Mouse (Mus musculus) gastrocnemius, adult 8-10 months (tissue): Measurements from ENCODE around the gene Irf3. TPM values are rescaled to one million over a fixed set of nuclear protein-coding genes. Genes with fewer than 3 reads are reported as not detected.

Experiments used
- DNase-seq, 2 experiments: peaks; one replicate each; pipeline ENCODE4 v3.0.0; 2022; ENCODE audit warnings: low spot score in 2 of 2
- microRNA-seq: library from miRNA; unstranded; fragments of <30 nt; microRNA quantifications from one replicate; pipeline ENCODE4 v1.2.0, GENCODE M21; 2022
- total RNA-seq, 4 experiments: library from RNA; stranded (reverse); gene quantifications; 2 replicates each; pipeline ENCODE4 v1.2.4; 2022

The Irf3 gene
- total RNA-seq, 4 experiments from 2014 or later, result 13.5 to 22.2 (median 17.9) TPM

GRCm38 (mm10) chr7:45029995-45030394 is 32.5 kb downstream of the Irf3 start:
- no peak for DNase-seq

GRCm38 (mm10) chr7:45030857-45031256 is 33.4 kb downstream of the Irf3 start:
- no peak for DNase-seq

GRCm38 (mm10) chr7:45033722-45034359 is 36.4 kb downstream of the Irf3 start:
- no peak for DNase-seq

GRCm38 (mm10) chr7:45035631-45036030 is 38.2 kb downstream of the Irf3 start:
- DNase-seq, result no peak

GRCm38 (mm10) chr7:45036702-45037101 is 39.3 kb downstream of the Irf3 start:
- no peak for DNase-seq

- no peak for DNase-seq
Observed at GRCm38 (mm10) chr7:45037720-45038361, 40.4 kb downstream of the Irf3 start.

- no peak for DNase-seq
Observed at GRCm38 (mm10) chr7:45038411-45038810, 41.0 kb downstream of the Irf3 start.

- DNase-seq, result peak; percentile 72 to 82
Observed at GRCm38 (mm10) chr7:45040851-45041250, 43.4 kb downstream of the Irf3 start.

- DNase-seq, result no peak
Observed at GRCm38 (mm10) chr7:45043307-45043706, 45.9 kb downstream of the Irf3 start.

- no peak for DNase-seq
Observed at GRCm38 (mm10) chr7:45045741-45046140, 48.3 kb downstream of the Irf3 start.

GRCm38 (mm10) chr7:45046853-45047350 is 49.5 kb downstream of the Irf3 start:
- no peak for DNase-seq

- DNase-seq, result no peak
Observed at GRCm38 (mm10) chr7:45047491-45047890, 50.0 kb downstream of the Irf3 start.

GRCm38 (mm10) chr7:45048001-45048890 is 50.8 kb downstream of the Irf3 start:
- DNase-seq, result no peak

GRCm38 (mm10) chr7:45048923-45049657 is 51.6 kb downstream of the Irf3 start:
- DNase-seq, result no peak

GRCm38 (mm10) chr7:45050945-45051600 is 53.6 kb downstream of the Irf3 start:
- DNase-seq, result peak; percentile 43 to 60

GRCm38 (mm10) chr7:45051601-45051974 is 54.1 kb downstream of the Irf3 start:
- DNase-seq, result no peak

Small RNA genes within 50 kb of the gene (microRNA-seq; reads per million reads assigned to microRNA genes)
- not detected for gene Mir7054

Other genes starting within 250 kb of the Irf3 start
- gene Vrk3, start 249.2 kb upstream of the Irf3 start, total RNA-seq, result 10 to 100 TPM; 19.9 to 23.5 (median 21.6) TPM
- gene Zfp473, start 246.6 kb upstream of the Irf3 start, total RNA-seq, result under 1 TPM in 1 of 4 experiments, not detected in 3; 0.13 TPM
- 10 to 100 TPM; 18.8 to 25.8 (median 22.7) TPM for gene Nup62, start 181.6 kb upstream of the Irf3 start, total RNA-seq
- gene Il4i1, start 181.3 kb upstream of the Irf3 start, total RNA-seq, result 1 to 10 TPM; 1.8 to 4.4 (median 2.6) TPM
- 10 to 100 TPM; 71.2 to 97.1 (median 77.4) TPM for gene Atf5, start 181.0 kb upstream of the Irf3 start, total RNA-seq
- 100 to 1,000 TPM; 139 to 158 (median 141) TPM for gene Akt1s1, start 148.7 kb upstream of the Irf3 start, total RNA-seq
- 10 to 100 TPM; 58.9 to 71.3 (median 63.3) TPM for gene Tbc1d17, start 148.6 kb upstream of the Irf3 start, total RNA-seq
- gene Pnkp, start 140.5 kb upstream of the Irf3 start, total RNA-seq, result 10 to 100 TPM; 21.2 to 23.9 (median 22.4) TPM
- gene Ptov1, start 127.9 kb upstream of the Irf3 start, total RNA-seq, result 100 to 1,000 TPM; 146 to 178 (median 160) TPM
- gene Med25, start 104.9 kb upstream of the Irf3 start, total RNA-seq, result 10 to 100 TPM; 64.0 to 79.1 (median 71.0) TPM
- gene Fuz, start 101.6 kb upstream of the Irf3 start, total RNA-seq, result 10 to 100 TPM; 17.4 to 27.1 (median 18.7) TPM
- 10 to 100 TPM; 63.5 to 67.9 (median 65.5) TPM for gene Ap2a1, start 68.2 kb upstream of the Irf3 start, total RNA-seq
- not detected for gene Tsks, start 54.4 kb upstream of the Irf3 start, total RNA-seq
- 1 to 10 TPM in 1 of 4 experiments, under 1 TPM in 3; 0.61 to 1.3 (median 0.71) TPM for gene Cpt1c, start 22.8 kb upstream of the Irf3 start, total RNA-seq
- gene Prmt1, start 11.1 kb upstream of the Irf3 start, total RNA-seq, result 100 to 1,000 TPM; 144 to 162 (median 152) TPM
- gene Bcl2l12, start 1.1 kb downstream of the Irf3 start, total RNA-seq, result 10 to 100 TPM in 1 of 4 experiments, 1 to 10 TPM in 3; 8.2 to 13.0 (median 9.4) TPM
- gene Scaf1, start 18.7 kb downstream of the Irf3 start, total RNA-seq, result 10 to 100 TPM; 43.2 to 50.7 (median 48.4) TPM
- gene Rras, start 20.3 kb downstream of the Irf3 start, total RNA-seq, result 10 to 100 TPM; 20.1 to 25.7 (median 21.3) TPM
- gene Prr12, start 55.2 kb downstream of the Irf3 start, total RNA-seq, result 10 to 100 TPM; 15.3 to 17.5 (median 15.9) TPM
- gene Nosip, start 64.8 kb downstream of the Irf3 start, total RNA-seq, result 10 to 100 TPM; 24.5 to 31.0 (median 28.2) TPM
- gene Prrg2, start 65.0 kb downstream of the Irf3 start, total RNA-seq, result 10 to 100 TPM in 2 of 4 experiments, 1 to 10 TPM in 2; 7.2 to 13.3 (median 10.6) TPM
- gene Rcn3, start 94.6 kb downstream of the Irf3 start, total RNA-seq, result 10 to 100 TPM in 1 of 4 experiments, 1 to 10 TPM in 3; 4.1 to 10.2 (median 7.5) TPM
- gene Fcgrt, start 106.2 kb downstream of the Irf3 start, total RNA-seq, result 10 to 100 TPM; 23.8 to 37.0 (median 30.0) TPM
- 100 to 1,000 TPM; 471 to 554 (median 519) TPM for gene Rps11, start 126.8 kb downstream of the Irf3 start, total RNA-seq
- 100 to 1,000 TPM; 647 to 843 (median 690) TPM for gene Rpl13a, start 131.1 kb downstream of the Irf3 start, total RNA-seq
- not detected for gene Gm45713, start 138.6 kb downstream of the Irf3 start, total RNA-seq
- gene Flt3l, start 138.8 kb downstream of the Irf3 start, total RNA-seq, result 1 to 10 TPM in 3 of 4 experiments, under 1 TPM in 1; 0.94 to 2.7 (median 2.3) TPM
- gene Pih1d1, start 156.7 kb downstream of the Irf3 start, total RNA-seq, result 10 to 100 TPM; 34.6 to 42.1 (median 38.3) TPM
- 10 to 100 TPM; 10.4 to 16.9 (median 13.7) TPM for gene Aldh16a1, start 156.9 kb downstream of the Irf3 start, total RNA-seq
- under 1 TPM; 0.21 to 0.39 (median 0.31) TPM for gene Slc17a7, start 166.3 kb downstream of the Irf3 start, total RNA-seq
- gene Gfy, start 181.9 kb downstream of the Irf3 start, total RNA-seq, result not detected
- not detected for gene Pth2, start 183.3 kb downstream of the Irf3 start, total RNA-seq
- under 1 TPM in 1 of 4 experiments, not detected in 3; 0.25 TPM for gene Ccdc155, start 207.2 kb downstream of the Irf3 start, total RNA-seq
- not detected for gene Dkkl1, start 214.5 kb downstream of the Irf3 start, total RNA-seq
- gene Tead2, start 218.1 kb downstream of the Irf3 start, total RNA-seq, result 1 to 10 TPM in 3 of 4 experiments, under 1 TPM in 1; 0.77 to 3.1 (median 1.7) TPM
- 1 to 10 TPM in 3 of 4 experiments, under 1 TPM in 1; 0.15 to 2.0 (median 1.2) TPM for gene Cd37, start 241.5 kb downstream of the Irf3 start, total RNA-seq
- gene Slc6a16, start 243.4 kb downstream of the Irf3 start, total RNA-seq, result not detected